Mouse (Mus musculus): ENCODE measurements around the gene Zfp444.
A peak's percentile ranks its signal among the peaks of the same experiment; 100 is the strongest.

DNA sequence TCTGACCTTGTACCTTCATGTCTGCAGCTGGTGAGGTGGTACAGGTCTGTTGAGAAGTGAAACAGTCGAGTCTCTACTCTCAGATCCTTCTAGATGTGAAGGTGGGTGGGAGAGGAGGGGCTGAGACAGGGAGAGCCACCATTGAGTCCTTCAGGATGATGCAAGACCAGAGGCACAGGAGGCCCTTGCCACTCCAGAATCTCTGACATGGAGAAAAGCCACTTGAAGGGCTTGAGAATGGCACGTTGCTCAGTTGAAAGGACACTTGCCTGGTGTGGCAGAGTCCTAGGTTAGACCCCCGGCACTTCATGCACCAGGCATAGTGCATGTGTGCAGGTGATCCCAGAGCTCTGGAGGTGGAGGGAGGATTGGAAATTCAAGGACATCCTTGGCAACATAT is 10.5 kb upstream of the Zfp444 start:
- TF ChIP-seq EP300 (IDR thresholded peaks at IDR 0.05) (peak; percentile 17; the same call in 1 of the 2 replicates), CTCF (IDR thresholded peaks at IDR 0.05) (no peak)

All from lung, postnatal 0 days (tissue).